Mouse (Mus musculus): ENCODE measurements around the gene Hs6st1.
A peak's percentile ranks its signal among the peaks of the same experiment; 100 is the strongest.

- TF ChIP-seq CTCF (IDR thresholded peaks at IDR 0.05; ENCODE audit: low read depth): no peak
- peak; percentile 76 for TF ChIP-seq EP300 (IDR thresholded peaks at IDR 0.05; ENCODE audit: low read depth)
Observed at GRCm38 (mm10) chr1:36054182-36054966, 13.8 kb upstream of the Hs6st1 start.
